Mouse (Mus musculus) A20 (cell line): Measurements from ENCODE around the gene Hbs1l.

Experiments used
- DNase-seq: peaks from one replicate; pipeline ENCODE4 v3.0.0-alpha.2; 2011; ENCODE audit warnings: low read depth, low spot score

Gene Hbs1l

GRCm38 (mm10) chr10:21400453-21400852 is 104.7 kb downstream of the Hbs1l start:
- no peak for DNase-seq

DNA sequence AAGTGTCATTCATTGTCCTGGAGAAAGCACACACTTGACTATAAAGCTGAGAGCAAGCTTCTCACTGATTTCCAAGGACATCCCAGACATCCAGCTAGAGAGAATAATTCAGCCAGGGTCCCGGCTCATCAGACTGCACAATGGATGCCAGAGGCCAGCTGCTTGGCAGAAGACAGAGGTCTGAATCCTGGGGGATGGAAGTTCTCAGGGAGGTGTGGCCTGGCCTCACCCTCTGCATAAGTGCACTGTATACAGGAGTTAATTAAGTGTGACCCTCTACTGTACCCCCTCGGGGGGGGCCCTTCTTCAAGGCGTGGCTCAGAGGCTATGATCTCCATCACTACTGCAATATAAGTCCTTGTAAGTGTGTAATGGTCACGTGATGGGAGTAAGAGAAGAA is 105.5 kb downstream of the Hbs1l start:
- no peak for DNase-seq

DNA sequence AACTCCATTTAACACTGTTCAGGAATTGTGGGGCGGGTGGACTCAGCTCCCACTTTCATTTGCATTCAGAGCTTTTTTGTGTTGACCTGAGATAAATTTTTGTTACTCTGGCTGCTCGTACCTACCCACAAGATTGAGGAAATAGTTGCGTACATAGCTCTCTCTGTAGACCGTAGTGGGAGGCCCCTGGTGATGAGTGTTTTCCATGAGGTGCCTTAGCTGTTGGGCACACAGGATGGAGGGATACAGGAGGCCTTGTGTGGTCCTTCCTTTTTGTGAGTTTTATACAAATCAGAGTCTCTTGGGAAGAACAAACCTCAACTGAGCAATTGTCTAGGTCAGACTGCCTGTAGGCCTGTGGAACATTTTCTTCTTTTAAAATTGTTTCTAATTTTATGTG is 109.0 kb downstream of the Hbs1l start:
- DNase-seq = no peak

DNA sequence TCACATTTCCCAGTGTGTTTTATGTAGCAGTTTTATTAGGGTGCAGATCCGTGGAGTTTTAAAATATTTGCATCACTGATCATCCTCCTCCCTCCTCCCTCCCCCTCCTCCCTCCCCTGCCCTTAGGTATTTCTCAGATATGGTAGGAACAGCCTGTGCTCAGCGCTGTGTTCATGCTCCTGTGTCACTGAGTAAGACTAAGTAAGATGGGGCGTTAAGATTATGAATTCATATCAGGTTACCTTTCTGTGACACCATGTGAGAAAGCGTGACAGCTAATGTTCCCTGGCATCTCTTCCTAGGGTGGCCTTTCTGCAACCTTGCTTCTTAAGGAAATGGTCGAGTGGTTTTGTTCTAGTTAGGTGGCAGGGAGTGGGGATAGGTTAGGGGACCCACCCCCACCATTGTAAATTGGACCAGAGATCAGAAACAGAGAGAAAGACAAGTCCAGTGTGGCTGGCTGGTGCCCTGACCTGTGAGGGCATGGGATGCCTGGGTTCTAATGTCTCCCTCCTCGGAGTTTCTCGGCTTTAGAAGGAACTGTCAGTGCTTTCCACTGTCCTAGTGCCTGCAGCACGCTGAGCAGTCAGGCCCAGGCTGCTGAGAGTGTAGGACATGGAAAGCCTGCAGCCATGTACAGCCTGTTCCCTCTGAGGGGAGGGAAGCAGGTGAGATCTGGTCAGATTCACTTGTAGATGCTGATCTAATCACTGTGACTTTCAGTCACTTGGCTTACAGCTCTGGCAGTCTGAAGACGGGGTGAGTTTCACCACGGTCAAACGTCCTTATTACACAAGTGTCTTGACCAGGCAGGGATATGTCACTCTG is 110.1 kb downstream of the Hbs1l start:
- no peak for DNase-seq

GRCm38 (mm10) chr10:21410711-21411110 is 114.9 kb downstream of the Hbs1l start:
- DNase-seq = no peak

GRCm38 (mm10) chr10:21411621-21412205 is 115.9 kb downstream of the Hbs1l start:
- DNase-seq = no peak

DNA sequence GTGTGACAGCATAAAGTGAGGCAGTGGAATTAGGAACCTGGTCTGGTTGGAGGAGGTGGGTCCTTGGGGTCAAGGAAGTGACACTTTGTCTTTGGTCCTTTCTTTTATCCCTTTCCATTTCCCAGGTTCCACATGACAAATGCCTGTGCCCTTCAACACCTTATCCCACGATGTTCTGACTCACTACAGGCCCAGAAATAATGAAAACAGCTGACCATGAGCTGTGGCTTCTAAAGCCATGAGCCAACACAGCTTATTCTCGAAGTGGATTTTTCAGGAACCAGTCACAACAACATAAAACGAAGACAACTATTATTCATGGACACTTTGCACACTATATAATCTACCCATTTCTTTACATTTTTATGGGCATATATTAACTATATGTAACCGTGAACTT is 119.3 kb downstream of the Hbs1l start:
- DNase-seq = no peak

DNA sequence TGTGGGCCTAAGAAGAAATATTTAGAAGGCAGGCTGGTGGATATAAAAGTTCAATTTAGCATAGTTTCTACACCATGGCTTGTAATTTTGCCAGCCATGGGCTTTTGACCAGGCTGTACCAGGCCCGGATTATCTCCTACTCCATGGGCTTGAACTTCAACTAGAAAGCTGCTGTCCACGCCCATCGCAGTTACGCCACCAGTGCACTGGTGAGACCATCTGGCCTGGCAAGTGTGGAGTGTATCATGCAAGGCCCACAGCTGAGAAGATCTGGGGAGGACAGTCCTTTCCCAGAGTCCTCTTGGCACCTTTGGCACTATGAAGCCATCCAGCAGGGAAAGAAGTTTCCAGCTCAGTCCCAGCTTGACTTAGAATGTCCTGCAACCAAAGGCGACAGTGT is 120.4 kb downstream of the Hbs1l start:
- no peak for DNase-seq
